Mouse (Mus musculus) MEL (cell line): ENCODE results near the gene Dlg1. TPM values are rescaled to one million over a fixed set of nuclear protein-coding genes. Genes with fewer than 3 reads are reported as not detected.

Source experiments
- DNase-seq: peaks from one replicate; pipeline ENCODE4 v3.0.0; 2011; ENCODE audit warnings: low read depth, low spot score
- H3K27ac ChIP-seq: 2 replicates; pipeline ENCODE4 v1.5.1; 2012; ENCODE audit warnings: low read depth, mild to moderate bottlenecking, control low read depth, low read length, moderate library complexity; ENCODE audit not compliant: control insufficient read depth
- H3K27me3 ChIP-seq, 2 experiments: fragments of 150-350 bp in 1 of 2; sonication (generic) in 1 of 2; 2 replicates each; pipeline ENCODE4 v1.6.1; 2012; ENCODE audit warnings: low read length in 2 of 2, mild to moderate bottlenecking in 2 of 2, improper control_type of control experiment in 1 of 2, moderate library complexity in 1 of 2; ENCODE audit not compliant: insufficient read depth in 2 of 2, control insufficient read depth in 1 of 2
- H3K36me3 ChIP-seq, 2 experiments: 2 replicates each; pipeline ENCODE4 v1.6.1; 2012 to 2014; ENCODE audit warnings: low read length in 2 of 2, improper control_type of control experiment in 1 of 2, inconsistent platforms in 1 of 2, mild to moderate bottlenecking in 1 of 2; ENCODE audit not compliant: insufficient read depth in 2 of 2, control insufficient read depth in 1 of 2
- H3K4me1 ChIP-seq, 2 experiments: fragments of 150-350 bp in 1 of 2; sonication (generic) in 1 of 2; 2 replicates each; pipeline ENCODE4 v1.6.1; 2012; ENCODE audit warnings: low read length in 2 of 2, improper control_type of control experiment in 1 of 2, mild to moderate bottlenecking in 1 of 2; ENCODE audit not compliant: insufficient read depth in 2 of 2, control insufficient read depth in 1 of 2
- H3K4me3 ChIP-seq, 2 experiments: fragments of 150-350 bp in 1 of 2; sonication (generic) in 1 of 2; 2 replicates each; pipeline ENCODE4 v1.5.1; 2012; ENCODE audit warnings: low read depth in 2 of 2, low read length in 2 of 2, mild to moderate bottlenecking in 2 of 2, moderate library complexity in 2 of 2, control low read depth in 1 of 2, improper control_type of control experiment in 1 of 2; ENCODE audit not compliant: control insufficient read depth in 1 of 2, insufficient read depth in 1 of 2
- H3K79me2 ChIP-seq: 2 replicates; pipeline ENCODE4 v1.6.1; 2012; ENCODE audit warnings: mild to moderate bottlenecking, low read length, moderate library complexity; ENCODE audit not compliant: control insufficient read depth, poor library complexity, insufficient read depth
- H3K9ac ChIP-seq: 2 replicates; pipeline ENCODE4 v1.6.1; 2012; ENCODE audit warnings: low read depth, mild to moderate bottlenecking, control low read depth, low read length, moderate library complexity; ENCODE audit not compliant: control insufficient read depth, poor library complexity, severe bottlenecking
- H3K9me3 ChIP-seq: fragments of 150-350 bp; sonication (generic); replicated peaks from 2 replicates; pipeline ENCODE4 v1.6.1; 2012; ENCODE audit warnings: mild to moderate bottlenecking, low read length, improper control_type of control experiment, moderate library complexity; ENCODE audit not compliant: insufficient read depth
- BHLHE40 ChIP-seq: IDR thresholded peaks from 2 replicates; pipeline ENCODE4 v1.6.1; 2012; ENCODE audit warnings: low read depth, mild to moderate bottlenecking, inconsistent platforms, low read length, improper control_type of control experiment, borderline replicate concordance
- CHD1 ChIP-seq: IDR thresholded peaks from 2 replicates; pipeline ENCODE4 v1.6.1; 2012; ENCODE audit warnings: low read depth, mild to moderate bottlenecking, inconsistent platforms, low read length, improper control_type of control experiment
- CTCF ChIP-seq, 3 experiments: IDR thresholded peaks in 2 of 3; conservative IDR thresholded peaks in 1 of 3; 2 replicates each; pipeline ENCODE4 v1.5.1; 2011 to 2012; ENCODE audit warnings: low read length in 3 of 3, low read depth in 2 of 3, mild to moderate bottlenecking in 2 of 3, improper control_type of control experiment in 1 of 3, inconsistent platforms in 1 of 3, mixed read lengths in 1 of 3, moderate library complexity in 1 of 3; ENCODE audit not compliant: control insufficient read depth in 1 of 3, insufficient read depth in 1 of 3, poor library complexity in 1 of 3, severe bottlenecking in 1 of 3
- GABPA ChIP-seq: IDR thresholded peaks from 2 replicates; pipeline ENCODE4 v1.6.1; 2012; ENCODE audit warnings: low read depth, mild to moderate bottlenecking, inconsistent platforms, low read length, improper control_type of control experiment, moderate library complexity
- GATA1 ChIP-seq: IDR thresholded peaks from 2 replicates; pipeline ENCODE4 v1.6.1; 2011; ENCODE audit warnings: low read depth, low read length, improper control_type of control experiment
- KAT2A ChIP-seq: conservative IDR thresholded peaks from 2 replicates; pipeline ENCODE4 v1.6.1; 2012; ENCODE audit warnings: low read depth, low read length, improper control_type of control experiment, inconsistent platforms
- MAZ ChIP-seq: IDR thresholded peaks from 2 replicates; pipeline ENCODE4 v1.6.1; 2012; ENCODE audit warnings: low read depth, mild to moderate bottlenecking, inconsistent platforms, low read length, improper control_type of control experiment
- MXI1 ChIP-seq: IDR thresholded peaks from 2 replicates; pipeline ENCODE4 v1.6.1; 2011; ENCODE audit warnings: mild to moderate bottlenecking, low read depth, low read length, improper control_type of control experiment
- MYB ChIP-seq: IDR thresholded peaks from 2 replicates; pipeline ENCODE4 v1.6.1; 2011; ENCODE audit warnings: mild to moderate bottlenecking, low read depth, low read length, improper control_type of control experiment
- MYC ChIP-seq: IDR thresholded peaks from 2 replicates; pipeline ENCODE4 v1.6.1; 2011; ENCODE audit warnings: low read depth, mild to moderate bottlenecking, low read length, improper control_type of control experiment, moderate library complexity
- NELFE ChIP-seq: IDR thresholded peaks from 2 replicates; pipeline ENCODE4 v1.6.1; 2011; ENCODE audit warnings: low read depth, low read length, improper control_type of control experiment
- POLR2A ChIP-seq, 2 experiments: IDR thresholded peaks; 2 replicates each; pipeline ENCODE4 v1.6.1; 2011 to 2012; ENCODE audit warnings: low read length in 2 of 2, mild to moderate bottlenecking in 2 of 2, control low read depth in 1 of 2, improper control_type of control experiment in 1 of 2, low read depth in 1 of 2, moderate library complexity in 1 of 2; ENCODE audit not compliant: control insufficient read depth in 1 of 2, insufficient read depth in 1 of 2, poor library complexity in 1 of 2
- POLR2AphosphoS2 ChIP-seq: IDR thresholded peaks from 2 replicates; pipeline ENCODE4 v1.6.1; 2011; ENCODE audit warnings: low read length, improper control_type of control experiment
- POLR2AphosphoS5 ChIP-seq: IDR thresholded peaks from 2 replicates; pipeline ENCODE4 v1.6.1; 2012; ENCODE audit warnings: low read depth, borderline replicate concordance, mild to moderate bottlenecking, inconsistent platforms, low read length, moderate library complexity, mixed read lengths
- SIN3A ChIP-seq: IDR thresholded peaks from 2 replicates; pipeline ENCODE4 v1.6.1; 2012; ENCODE audit warnings: low read length, improper control_type of control experiment, inconsistent platforms
- SMC3 ChIP-seq: IDR thresholded peaks from 2 replicates; pipeline ENCODE4 v1.6.1; 2011; ENCODE audit warnings: low read depth, low read length, improper control_type of control experiment
- TAL1 ChIP-seq: IDR thresholded peaks from 2 replicates; pipeline ENCODE4 v1.6.1; 2012; ENCODE audit warnings: mild to moderate bottlenecking, inconsistent platforms, low read length, moderate library complexity, mixed read lengths
- TCF12 ChIP-seq: IDR thresholded peaks from 2 replicates; pipeline ENCODE4 v1.6.1; 2014; ENCODE audit warnings: low read depth, mild to moderate bottlenecking, inconsistent platforms, low read length, improper control_type of control experiment, moderate library complexity
- UBTF ChIP-seq: IDR thresholded peaks from 2 replicates; pipeline ENCODE4 v1.6.1; 2012; ENCODE audit warnings: low read depth, mild to moderate bottlenecking, inconsistent platforms, low read length, improper control_type of control experiment, moderate library complexity, borderline replicate concordance; ENCODE audit not compliant: insufficient read depth
- USF1 ChIP-seq: IDR thresholded peaks from 2 replicates; pipeline ENCODE4 v1.6.1; 2014; ENCODE audit warnings: low read depth, mild to moderate bottlenecking, inconsistent platforms, low read length, improper control_type of control experiment, moderate library complexity
- ZC3H11A ChIP-seq: IDR thresholded peaks from 2 replicates; pipeline ENCODE4 v1.6.1; 2012; ENCODE audit warnings: low read depth, mild to moderate bottlenecking, inconsistent platforms, low read length, improper control_type of control experiment
- ZMIZ1 ChIP-seq: IDR thresholded peaks from 2 replicates; pipeline ENCODE4 v1.6.1; 2012; ENCODE audit warnings: low read depth, mild to moderate bottlenecking, inconsistent platforms, low read length, improper control_type of control experiment, moderate library complexity
- polyA plus RNA-seq, 2 experiments: library from polyadenylated mRNA; stranded (reverse) in 1 of 2; unstranded in 1 of 2; fragments of >175 nt in 1 of 2; fragments of >200 nt in 1 of 2; gene quantifications; 2 replicates each; pipeline versions ENCODE4 v1.2.1 to v1.2.4; 2012; ENCODE audit warnings: low replicate concordance in 2 of 2, low read depth in 1 of 2; ENCODE audit not compliant: insufficient read length in 2 of 2, insufficient read depth in 1 of 2, missing spikeins in 1 of 2
- total RNA-seq: library from RNA; depleted of rRNA; stranded (reverse); fragments of 300-350 nt; gene quantifications from 2 replicates; pipeline ENCODE4 v1.2.3, GENCODE M21; 2012

Dlg1 gene
- total and polyA plus RNA-seq, 3 experiments = 25.7 to 74.6 (median 33.9) TPM

- peaks cover 8 to 10% of the 10 kb centered on the region in 2 experiments for H3K27me3 ChIP-seq
- DNase-seq = no peak
- no peaks in the 10 kb centered on the region for H3K79me2 ChIP-seq
- no peak overlapping the region for H3K9ac ChIP-seq
- H3K4me3 ChIP-seq = no peak overlapping the region
- H3K9me3 ChIP-seq = no peaks in the 10 kb centered on the region
- no peak for TF ChIP-seq POLR2AphosphoS5
- no peaks in the 10 kb centered on the region for H3K36me3 ChIP-seq
- no peaks in the 10 kb centered on the region for H3K4me1 ChIP-seq
- no peak overlapping the region for H3K27ac ChIP-seq
Measured at GRCm38 (mm10) chr16:31616382-31616781, 46.9 kb upstream of the Dlg1 start.

DNA sequence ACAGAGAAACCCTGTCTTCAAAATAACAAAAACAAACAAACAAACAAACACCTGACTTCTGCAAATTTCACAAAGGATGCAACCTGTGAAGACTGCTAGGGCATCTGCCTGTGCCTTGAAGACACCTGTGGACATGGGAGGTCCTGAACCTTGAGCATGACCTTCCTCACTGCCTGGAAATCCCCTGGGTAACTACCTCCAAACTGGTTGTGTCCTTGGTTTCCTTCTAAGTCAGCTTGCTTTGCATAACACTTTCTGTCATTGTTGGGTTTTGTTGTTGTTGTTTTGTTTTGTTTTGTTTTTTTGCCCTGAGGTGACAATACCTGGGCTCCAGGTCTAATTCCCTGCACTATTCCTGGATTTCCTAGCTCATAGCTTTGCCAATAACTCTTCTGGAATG, 46.1 kb upstream of the Dlg1 start:
- no peak overlapping the region for H3K27ac ChIP-seq

GRCm38 (mm10) chr16:31617823-31618371, 45.3 kb upstream of the Dlg1 start:
- Histone ChIP-seq H3K79me2 (no peaks in the 10 kb centered on the region), H3K4me1 (no peaks in the 10 kb centered on the region), H3K9me3 (no peaks in the 10 kb centered on the region), H3K36me3 (no peaks in the 10 kb centered on the region), H3K27ac (no peak overlapping the region), H3K27me3 (peaks cover 4 to 8% of the 10 kb centered on the region in 2 experiments), H3K9ac (no peak overlapping the region), H3K4me3 (no peak overlapping the region)
- no peak for DNase-seq
- TF ChIP-seq KAT2A = no peak
- TF ChIP-seq TAL1 = no peak
- TF ChIP-seq USF1 = no peak
- no peak for TF ChIP-seq GATA1
- TF ChIP-seq SIN3A = no peak
- TF ChIP-seq MYB = no peak
- TF ChIP-seq TCF12 = no peak
- no peak for TF ChIP-seq MYC
- no peak for TF ChIP-seq ZMIZ1
- no peak for TF ChIP-seq NELFE
- no peak for TF ChIP-seq BHLHE40
- TF ChIP-seq SMC3 = no peak
- no peak for TF ChIP-seq MAZ
- no peak for TF ChIP-seq ZC3H11A
- TF ChIP-seq POLR2AphosphoS2 = no peak

More for the DNA sequence above, 46.1 kb upstream of the Dlg1 start:
- DNase-seq = no peak
- no peak overlapping the region for H3K4me3 ChIP-seq
- H3K9me3 ChIP-seq = no peaks in the 10 kb centered on the region
- no peaks in the 10 kb centered on the region for H3K36me3 ChIP-seq
- H3K79me2 ChIP-seq = no peaks in the 10 kb centered on the region
- no peak for TF ChIP-seq TAL1
- no peak for TF ChIP-seq CHD1
- no peak for TF ChIP-seq UBTF
- TF ChIP-seq SIN3A = no peak
- no peak for TF ChIP-seq CTCF (IDR thresholded peaks at IDR 0.05 in 2 of 3, conservative IDR thresholded peaks at IDR 0.05 in 1 of 3; ENCODE audit: control insufficient read depth in 1 of 3, insufficient read depth in 1 of 3, low read depth in 2 of 3, low read length in 3 of 3, poor library complexity in 1 of 3, severe bottlenecking in 1 of 3)
- no peak for TF ChIP-seq BHLHE40
- TF ChIP-seq ZC3H11A = no peak
- no peak for TF ChIP-seq POLR2A (IDR thresholded peaks at IDR 0.05; ENCODE audit: control insufficient read depth in 1 of 2, insufficient read depth in 1 of 2, low read depth in 1 of 2, low read length in 2 of 2, poor library complexity in 1 of 2)
- TF ChIP-seq MXI1 = no peak
- TF ChIP-seq GABPA = no peak
- TF ChIP-seq, all 39 proteins: peak for 0
- peaks cover 8% of the 10 kb centered on the region in 2 experiments for H3K27me3 ChIP-seq
- no peaks in the 10 kb centered on the region for H3K4me1 ChIP-seq
- H3K9ac ChIP-seq = no peak overlapping the region
